Mouse (Mus musculus) neural tube, embryonic 11.5 days (tissue): ENCODE measurements around the gene Cela1. TPM values are rescaled to one million over a fixed set of nuclear protein-coding genes. Genes with fewer than 3 reads are reported as not detected.

Experiments
- ATAC-seq: fragments of 200-750 bp; cut with Nextera tagmentation; 2 replicates; pipeline ENCODE4 v1.8.0; 2017; ENCODE audit warnings: moderate number of reproducible peaks, mild to moderate bottlenecking, moderate TSS enrichment, moderate library complexity; ENCODE audit not compliant: insufficient read depth, low FRiP score, low TSS enrichment
- DNase-seq: peaks from one replicate; pipeline ENCODE4 v3.0.0-alpha.2; 2015; ENCODE audit warnings: low spot score
- H3K27ac ChIP-seq: fragments of 300-500 bp; sonication (generic); 2 replicates; pipeline ENCODE4 v1.5.1; 2014; ENCODE audit warnings: low read depth, mild to moderate bottlenecking, low read length
- H3K27me3 ChIP-seq: fragments of 300-500 bp; sonication (generic); 2 replicates; pipeline ENCODE4 v1.6.1; 2014; ENCODE audit warnings: mild to moderate bottlenecking, low read length, mixed read lengths; ENCODE audit not compliant: control insufficient read depth, insufficient read depth
- H3K36me3 ChIP-seq: fragments of 300-500 bp; sonication (generic); 2 replicates; pipeline ENCODE4 v1.6.1; 2014; ENCODE audit warnings: mild to moderate bottlenecking, low read length, moderate library complexity, mixed read lengths; ENCODE audit not compliant: control insufficient read depth, insufficient read depth
- H3K4me1 ChIP-seq: fragments of 300-500 bp; sonication (generic); 2 replicates; pipeline ENCODE4 v1.6.1; 2014; ENCODE audit warnings: low read length, mixed read lengths; ENCODE audit not compliant: control insufficient read depth, insufficient read depth
- H3K4me2 ChIP-seq: fragments of 300-500 bp; sonication (generic); 2 replicates; pipeline ENCODE4 v1.6.1; 2014; ENCODE audit warnings: low read depth, mild to moderate bottlenecking, moderate library complexity
- H3K4me3 ChIP-seq: fragments of 300-500 bp; sonication (generic); 2 replicates; pipeline ENCODE4 v1.5.1; 2014; ENCODE audit warnings: low read depth, low read length
- H3K9ac ChIP-seq: fragments of 300-500 bp; sonication (generic); 2 replicates; pipeline ENCODE4 v1.6.1; 2014; ENCODE audit warnings: mild to moderate bottlenecking, low read length
- H3K9me3 ChIP-seq: fragments of 300-500 bp; sonication (generic); 2 replicates; pipeline ENCODE4 v1.6.1; 2016; ENCODE audit warnings: low read length; ENCODE audit not compliant: control insufficient read depth
- WGBS: fragments of 180-500 bp; shearing (Covaris S2); extraction: QIAGEN DNeasy Blood & Tissue Kit; methylation state at CpG from one replicate; pipeline ENCODE4 v1.1.7; 2014; 5-methylcytosine and 5-hydroxymethylcytosine counted together
- polyA plus RNA-seq: library from polyadenylated mRNA; unstranded; fragments of >200 nt; fragmentation: Nextera tagmentation; extraction: Ambion mirVana; gene quantifications from 2 replicates; pipeline ENCODE4 v1.2.1, GENCODE M21; 2014

Cela1 gene
- polyA plus RNA-seq, 1 experiment from 2014 or later, result 1.3 TPM

DNA sequence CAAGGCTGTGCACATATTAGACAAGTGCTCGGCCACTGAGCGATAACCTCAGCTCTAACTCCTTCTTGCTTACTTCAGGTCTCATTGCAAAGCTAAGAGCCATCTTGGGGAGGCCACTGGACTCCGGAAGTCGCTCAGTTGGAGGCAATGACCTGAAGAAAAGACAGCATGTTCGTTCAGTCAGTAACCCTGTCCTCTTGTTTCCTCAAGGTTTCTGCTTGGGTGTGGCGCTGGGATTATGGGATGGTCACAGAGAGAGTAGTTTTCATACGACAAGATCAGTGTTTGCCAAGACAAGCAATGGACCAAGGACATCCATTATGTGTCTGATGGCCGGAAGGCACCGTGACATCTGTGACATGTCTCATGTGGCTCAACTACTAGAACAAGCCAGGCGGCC lies 13.2 kb downstream of the Cela1 start:
- no peaks in the 10 kb centered on the region for H3K36me3 ChIP-seq
- H3K9me3 ChIP-seq, result no peaks in the 10 kb centered on the region
- DNase-seq (no peak), ATAC-seq (no peak)
- no peak overlapping the region for H3K9ac ChIP-seq
- 86% methylated on average over 10 of the region's 10 CpGs for WGBS
- no peak overlapping the region for H3K27ac ChIP-seq
- H3K4me1 ChIP-seq, result no peaks in the 10 kb centered on the region
- no peaks in the 10 kb centered on the region for H3K27me3 ChIP-seq
- no peak overlapping the region for H3K4me3 ChIP-seq
- no peak overlapping the region for H3K4me2 ChIP-seq

DNA sequence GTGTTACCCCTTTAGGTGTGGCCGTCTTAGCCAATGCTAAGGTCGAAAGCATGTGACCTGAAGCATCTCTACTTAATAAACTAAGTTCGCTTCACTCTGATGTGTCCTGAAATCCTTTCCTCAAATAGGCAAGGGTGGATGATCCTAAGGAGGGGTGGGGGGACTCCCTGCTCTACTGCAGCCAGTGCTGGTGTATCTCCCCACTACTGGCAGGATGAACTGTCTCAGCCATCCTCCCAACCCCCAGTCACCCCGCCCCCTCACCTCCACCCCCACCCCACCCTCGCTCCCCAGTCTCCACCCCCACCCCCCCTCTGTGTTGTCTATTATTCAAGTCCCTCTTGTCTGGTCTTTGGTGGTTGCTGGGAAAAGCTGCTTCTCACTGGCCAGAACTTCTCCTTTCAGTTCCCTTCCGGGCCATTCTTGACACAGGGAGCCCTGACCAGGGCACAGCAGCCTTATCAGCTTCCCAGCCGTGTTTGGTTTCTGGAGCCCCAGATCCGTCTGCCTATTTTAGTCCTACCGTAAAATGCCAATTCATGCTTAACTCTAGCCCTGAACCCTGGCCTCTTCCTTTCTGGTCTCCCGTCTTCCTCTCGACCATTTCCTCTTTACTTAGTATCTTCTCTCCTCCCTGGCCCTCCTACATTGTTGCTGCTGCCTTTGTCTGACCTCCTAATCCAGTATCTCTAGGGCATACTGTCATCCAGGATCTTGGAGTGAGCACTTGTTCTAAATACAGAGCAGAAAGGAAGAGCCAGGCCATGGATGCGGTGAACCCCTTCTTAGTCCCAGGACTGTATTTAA lies 13.9 kb downstream of the Cela1 start:
- H3K4me3 ChIP-seq, result no peak overlapping the region
- WGBS, result 48% methylated on average over 11 of the region's 12 CpGs
- no peak overlapping the region for H3K27ac ChIP-seq
- no peaks in the 10 kb centered on the region for H3K27me3 ChIP-seq
- DNase-seq, result no peak
- no peaks in the 10 kb centered on the region for H3K9me3 ChIP-seq
- H3K4me2 ChIP-seq, result no peak overlapping the region
- no peaks in the 10 kb centered on the region for H3K36me3 ChIP-seq
- H3K9ac ChIP-seq, result no peak overlapping the region
- ATAC-seq, result no peak
- H3K4me1 ChIP-seq, result no peaks in the 10 kb centered on the region

DNA sequence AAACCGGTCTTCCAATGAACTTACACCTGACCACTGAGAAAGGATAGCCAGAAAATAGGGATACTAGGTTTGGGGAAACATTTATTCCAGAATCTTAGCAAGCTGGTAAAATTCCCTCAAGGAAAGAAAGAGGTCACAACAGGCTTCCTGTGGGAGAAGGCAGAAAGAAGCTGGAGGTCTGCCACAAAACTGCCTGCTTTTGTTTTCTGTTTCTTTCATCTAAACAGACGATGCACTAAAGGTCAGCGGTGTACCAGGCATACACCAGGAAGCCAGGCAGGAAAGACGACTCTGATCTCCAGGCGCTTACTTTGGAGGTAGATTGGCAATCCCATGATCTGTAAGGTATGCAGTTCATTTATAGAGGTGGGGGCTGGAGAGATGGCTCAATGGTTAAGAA lies 16.9 kb downstream of the Cela1 start:
- H3K36me3 ChIP-seq, result no peaks in the 10 kb centered on the region
- H3K4me1 ChIP-seq, result 0 out of 2 replicates have a peak, but pooled peaks cover 3% of the 10 kb centered on the region
- no peak overlapping the region for H3K4me3 ChIP-seq
- no peak overlapping the region for H3K9ac ChIP-seq
- no peak overlapping the region for H3K4me2 ChIP-seq
- no peaks in the 10 kb centered on the region for H3K27me3 ChIP-seq
- WGBS, result 69% methylated on average over 5 of the region's 5 CpGs
- H3K9me3 ChIP-seq, result no peaks in the 10 kb centered on the region
- no peak for DNase-seq
- H3K27ac ChIP-seq, result no peak overlapping the region
- ATAC-seq, result no peak

DNA sequence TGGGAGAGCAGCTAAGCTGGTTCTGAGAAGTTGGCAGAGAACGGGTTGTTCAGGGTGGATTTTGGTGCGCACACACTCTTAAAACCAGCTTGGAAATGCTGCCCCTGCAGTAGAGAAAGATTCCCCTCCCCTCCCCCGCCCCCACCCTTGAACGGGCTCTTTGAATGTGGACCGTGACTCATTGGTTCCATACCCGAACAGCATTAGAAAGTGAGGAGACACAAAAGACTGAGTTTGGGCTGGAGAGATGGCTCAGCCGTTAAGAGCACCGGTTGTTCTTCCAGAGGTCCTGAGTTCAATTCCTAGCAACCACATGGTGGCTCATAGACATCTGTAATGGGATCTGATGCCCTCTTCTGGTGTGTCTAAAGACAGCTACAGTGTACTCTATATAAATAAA lies 17.7 kb downstream of the Cela1 start:
- Histone ChIP-seq H3K27me3 (no peaks in the 10 kb centered on the region), H3K9ac (no peak overlapping the region), H3K9me3 (no peaks in the 10 kb centered on the region), H3K36me3 (no peaks in the 10 kb centered on the region), H3K4me3 (no peak overlapping the region), H3K4me1 (0 out of 2 replicates have a peak, but pooled peaks cover 3% of the 10 kb centered on the region), H3K27ac (no peak overlapping the region), H3K4me2 (no peak overlapping the region)
- DNase-seq, result no peak
- no peak for ATAC-seq
- WGBS, result 74% methylated on average over 8 of the region's 8 CpGs

DNA sequence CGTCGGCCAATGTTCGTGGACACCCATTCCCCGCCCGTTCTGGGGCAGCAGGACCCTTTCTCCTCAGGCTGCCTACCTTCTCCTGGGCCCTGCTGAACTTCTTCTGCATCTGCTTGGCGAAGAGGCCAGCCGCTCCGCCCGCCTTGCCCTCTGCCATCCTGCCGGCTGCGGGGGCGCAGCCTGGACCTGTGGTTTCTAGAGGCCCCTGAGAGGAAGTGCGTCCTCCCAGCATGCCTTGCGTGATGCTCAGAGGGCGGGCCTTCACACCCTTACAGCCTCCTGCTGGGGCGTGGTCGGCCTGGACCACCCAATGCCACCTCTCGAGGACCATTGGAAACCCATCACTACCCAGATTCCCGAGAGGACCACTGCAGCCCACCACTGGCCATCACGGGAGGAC lies 18.4 kb downstream of the Cela1 start, which contains the start of gene Bin2:
Bin2 (minus strand) TSS at position 217 of the 400 bp plus-strand sequence.
- no peak for ATAC-seq
- 92% methylated on average over 20 of the region's 20 CpGs for WGBS
- H3K4me3 ChIP-seq, result no peak within 1 kb of the TSS

DNA sequence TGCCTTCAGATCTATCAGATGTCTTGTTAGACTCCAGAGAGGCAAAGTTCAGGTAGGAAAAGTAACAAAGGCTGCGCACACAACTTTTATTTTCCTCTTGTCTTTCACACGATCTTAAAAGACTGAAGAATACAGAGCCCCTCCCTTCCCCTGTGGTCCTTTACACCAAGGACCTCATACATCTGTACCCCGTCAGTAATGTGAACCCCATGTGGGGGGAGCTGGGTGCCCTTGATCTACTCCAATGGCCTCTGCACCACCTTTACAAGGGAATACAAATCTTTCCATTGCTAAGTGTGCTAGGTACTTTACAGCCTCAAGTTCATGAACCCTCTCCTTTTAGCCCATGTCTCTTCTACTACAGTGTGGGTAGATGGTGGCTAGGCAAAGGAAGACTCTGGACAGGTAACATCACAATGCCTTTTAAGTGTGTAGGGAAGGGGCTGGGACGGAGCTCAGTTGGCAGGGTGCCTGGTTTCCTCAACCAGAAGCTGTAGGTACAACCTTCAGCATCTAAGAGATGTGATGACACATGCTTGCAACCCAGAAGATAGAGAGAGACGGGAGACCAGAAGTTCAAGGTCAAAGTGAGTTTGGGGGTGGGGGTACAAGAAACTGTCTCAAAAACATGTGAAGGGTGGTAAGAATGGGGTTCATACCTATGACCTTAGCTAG lies 19.7 kb downstream of the Cela1 start:
- H3K9me3 ChIP-seq, result no peaks in the 10 kb centered on the region

More for the DNA sequence above, 18.4 kb downstream of the Cela1 start, which contains the start of gene Bin2:
- no peak within 1 kb of the TSS for H3K4me2 ChIP-seq
- 0 out of 2 replicates have a peak, but pooled peaks cover 3% of the 10 kb centered on the region for H3K4me1 ChIP-seq
- H3K36me3 ChIP-seq, result no peaks in the 10 kb centered on the region
- H3K9ac ChIP-seq, result no peak within 1 kb of the TSS
- no peak within 1 kb of the TSS for H3K27ac ChIP-seq
- H3K9me3 ChIP-seq, result no peaks in the 10 kb centered on the region
- H3K27me3 ChIP-seq, result no peaks in the 10 kb centered on the region
- DNase-seq, result no peak

DNA sequence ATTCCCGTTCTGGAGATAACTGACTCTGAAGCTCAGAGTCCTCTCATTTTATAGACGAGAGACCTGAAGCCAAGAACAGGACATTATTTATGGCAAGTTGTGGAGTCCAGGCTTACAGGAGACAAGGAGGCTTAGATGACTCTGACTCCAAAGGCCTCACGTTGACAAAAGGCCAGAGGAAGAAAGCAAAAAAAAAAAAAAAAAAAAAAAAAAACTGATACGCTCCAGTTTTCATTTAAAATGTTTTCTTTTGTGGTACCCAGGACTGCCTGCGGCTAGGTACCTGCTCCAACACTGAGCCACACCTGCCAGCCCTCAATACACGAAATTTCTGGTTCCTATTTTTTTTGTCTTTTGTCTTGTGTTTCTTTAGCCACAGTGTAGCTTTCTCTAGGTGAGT lies 20.3 kb downstream of the Cela1 start:
- Histone ChIP-seq H3K9me3 (no peaks in the 10 kb centered on the region), H3K27ac (no peak overlapping the region), H3K4me1 (0 out of 2 replicates have a peak, but pooled peaks cover 3% of the 10 kb centered on the region), H3K27me3 (no peaks in the 10 kb centered on the region), H3K36me3 (no peaks in the 10 kb centered on the region), H3K4me2 (no peak overlapping the region), H3K4me3 (no peak overlapping the region), H3K9ac (no peak overlapping the region)
- no peak for ATAC-seq
- DNase-seq, result no peak
- 51% methylated on average over 6 of the region's 6 CpGs for WGBS

More for the DNA sequence above, 19.7 kb downstream of the Cela1 start:
- DNase-seq (no peak), ATAC-seq (no peak)
- 0 out of 2 replicates have a peak, but pooled peaks cover 3% of the 10 kb centered on the region for H3K4me1 ChIP-seq
- H3K9ac ChIP-seq, result no peak overlapping the region
- no peaks in the 10 kb centered on the region for H3K27me3 ChIP-seq
- H3K27ac ChIP-seq, result no peak overlapping the region
- no peaks in the 10 kb centered on the region for H3K36me3 ChIP-seq
- no peak overlapping the region for H3K4me3 ChIP-seq
- no peak overlapping the region for H3K4me2 ChIP-seq
- WGBS, result 82% methylated on average over 5 of the region's 5 CpGs

DNA sequence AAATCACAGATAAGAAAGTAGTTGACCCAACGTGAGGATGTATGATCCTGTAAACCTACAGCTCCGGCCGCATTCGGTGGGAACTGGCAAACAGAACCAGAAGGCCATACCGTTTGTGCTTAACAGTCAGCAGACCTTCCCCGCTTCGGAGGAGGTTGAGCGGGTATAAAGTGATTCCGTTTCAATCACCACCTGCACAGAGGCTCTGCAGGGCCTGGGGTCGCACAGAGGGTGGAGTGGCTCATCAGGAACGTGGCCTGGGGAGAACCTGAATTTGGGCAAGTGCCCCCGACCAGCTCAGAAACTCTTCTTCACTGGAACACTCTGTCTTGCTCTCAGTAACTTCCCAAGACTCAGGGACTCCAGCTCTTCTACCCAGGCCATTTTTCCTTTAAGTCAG lies 20.9 kb downstream of the Cela1 start:
- no peak overlapping the region for H3K27ac ChIP-seq
- WGBS, result 15% methylated on average over 12 of the region's 12 CpGs

More for the DNA sequence above, 20.9 kb downstream of the Cela1 start:
- Histone ChIP-seq H3K27me3 (no peaks in the 10 kb centered on the region), H3K4me2 (no peak overlapping the region), H3K4me1 (0 out of 2 replicates have a peak, but pooled peaks cover 3% of the 10 kb centered on the region), H3K36me3 (no peaks in the 10 kb centered on the region), H3K9ac (no peak overlapping the region), H3K9me3 (no peaks in the 10 kb centered on the region), H3K4me3 (no peak overlapping the region)
- ATAC-seq, result no peak
- no peak for DNase-seq
